Mouse (Mus musculus): ENCODE results near the gene Kcnip1.

GRCm38 (mm10) chr11:33929412-33929811 lies 63.5 kb downstream of the Kcnip1 start:
- TF ChIP-seq POLR2A (IDR thresholded peaks at IDR 0.05; ENCODE audit: insufficient read depth, low read depth, low read length) (no peak), CTCF (IDR thresholded peaks at IDR 0.05; ENCODE audit: insufficient read depth, low read depth, low read length) (no peak)
